Mouse (Mus musculus): ENCODE measurements around the gene Ccdc191. TPM values are rescaled to one million over a fixed set of nuclear protein-coding genes. Genes with fewer than 3 reads are reported as not detected.

Ccdc191 gene
- total and polyA plus RNA-seq, 3 experiments, result 9.3 to 45.7 (median 11.3) TPM

DNA sequence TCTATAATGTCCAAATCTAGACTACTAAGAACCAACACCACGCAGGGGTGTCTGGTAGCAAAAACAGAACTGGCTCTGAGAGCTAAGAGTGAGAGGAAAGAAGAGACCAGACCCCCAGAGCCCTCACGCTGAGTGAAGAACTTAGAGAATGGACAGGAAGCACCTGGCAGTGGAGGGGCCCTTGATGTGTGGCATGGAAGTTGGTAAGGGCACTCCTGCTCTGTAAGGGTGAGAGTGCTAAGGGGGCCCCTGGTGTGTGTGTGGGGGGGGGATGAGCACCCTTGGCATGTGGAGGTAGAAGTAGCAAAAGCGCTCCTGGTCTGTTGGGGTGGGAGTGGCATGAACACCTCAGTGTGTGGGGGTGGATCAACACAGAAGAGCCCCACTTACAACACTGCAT, 80.8 kb downstream of the Ccdc191 start:
- Histone ChIP-seq H3K79me2 (replicated peaks; ENCODE audit: control insufficient read depth, extremely low read depth, insufficient read depth, poor library complexity, severe bottlenecking) (no peaks in the 10 kb centered on the region), H3K36me3 (replicated peaks in 1 of 2; ENCODE audit: control insufficient read depth in 1 of 2, insufficient read depth in 1 of 2, low read length in 1 of 2) (peaks cover 0 to 13% of the 10 kb centered on the region in 2 experiments), H3K27ac (ENCODE audit: insufficient read depth, low read depth) (no peak overlapping the region), H3K27me3 (replicated peaks) (no peaks in the 10 kb centered on the region), H3K4me3 (replicated peaks in 1 of 3; ENCODE audit: low read depth in 2 of 3, low read length in 2 of 3, poor library complexity in 1 of 3) (no peak overlapping the region), H3K4me2 (ENCODE audit: insufficient read depth, low read depth, poor library complexity, severe bottlenecking) (no peak overlapping the region), H3K9ac (ENCODE audit: insufficient read depth, low read depth) (no peak overlapping the region), H3K9me3 (replicated peaks; ENCODE audit: low read length) (no peaks in the 10 kb centered on the region), H3K4me1 (ENCODE audit: control insufficient read depth in 1 of 2, insufficient read depth in 2 of 2) (peaks cover 0 to 6% of the 10 kb centered on the region in 2 experiments; a peak in 2 of 4 replicates)
- in situ Hi-C loops (cut with MboI; ENCODE audit: low pct_ligation_motif_present, low pct_unique_long_range_greater_than_20kb, low sequenced_read_pairs), result no loop called here
- DNase-seq (ENCODE audit: extremely low read depth), result no peak
- TF ChIP-seq ZMIZ1 (IDR thresholded peaks at IDR 0.05; ENCODE audit: low read depth, low read length), result no peak
- no peak for TF ChIP-seq TBP (conservative IDR thresholded peaks at IDR 0.05; ENCODE audit: low read depth, low read length)
- no peak for TF ChIP-seq ZKSCAN1 (IDR thresholded peaks at IDR 0.05; ENCODE audit: borderline replicate concordance, low read depth, low read length)
- no peak for TF ChIP-seq MAZ (IDR thresholded peaks at IDR 0.05; ENCODE audit: low read depth, low read length)
- no peak for TF ChIP-seq RAD21 (IDR thresholded peaks at IDR 0.05; ENCODE audit: low read depth, low read length)
- no peak for TF ChIP-seq MAX (IDR thresholded peaks at IDR 0.05; ENCODE audit: low read length)
- TF ChIP-seq CHD1 (IDR thresholded peaks at IDR 0.05; ENCODE audit: low read depth, low read length), result no peak
- no peak for TF ChIP-seq CHD2 (IDR thresholded peaks at IDR 0.05; ENCODE audit: low read length)
- TF ChIP-seq MAFK (IDR thresholded peaks at IDR 0.05; ENCODE audit: insufficient replicate concordance, low read length), result no peak
- dilution Hi-C loops (cut with MboI; ENCODE audit: extremely low pct_ligation_motif_present, extremely low pct_unique_long_range_greater_than_20kb, low sequenced_read_pairs), result no loop called here

DNA sequence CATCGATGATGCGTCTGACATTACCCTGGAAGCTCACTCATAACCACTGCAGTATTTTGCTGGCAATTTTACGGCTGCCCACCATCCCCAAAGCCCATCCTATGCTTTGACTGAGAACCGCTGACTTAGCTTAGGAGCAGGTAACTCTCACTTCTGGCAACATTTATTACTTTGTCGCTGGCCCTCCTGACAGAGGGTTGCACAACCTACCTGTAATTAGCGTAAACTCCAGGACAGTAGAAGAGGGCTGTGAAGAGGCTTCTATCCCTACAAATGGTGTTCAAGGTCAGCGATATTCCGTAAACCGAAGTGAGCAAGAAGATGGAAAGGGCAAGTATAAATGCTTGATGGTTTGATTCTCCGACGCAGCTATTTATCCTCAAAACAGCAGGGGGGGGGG, 81.6 kb downstream of the Ccdc191 start:
- dilution Hi-C loops (cut with MboI; ENCODE audit: extremely low pct_ligation_motif_present, extremely low pct_unique_long_range_greater_than_20kb, low sequenced_read_pairs), result no loop called here
- H3K9ac ChIP-seq (ENCODE audit: insufficient read depth, low read depth), result no peak overlapping the region
- in situ Hi-C loops (cut with MboI; ENCODE audit: low pct_ligation_motif_present, low pct_unique_long_range_greater_than_20kb, low sequenced_read_pairs), result no loop called here
- H3K4me3 ChIP-seq (replicated peaks in 1 of 3; ENCODE audit: low read depth in 2 of 3, low read length in 2 of 3, poor library complexity in 1 of 3), result no peak overlapping the region
- H3K27ac ChIP-seq (ENCODE audit: insufficient read depth, low read depth), result no peak overlapping the region
- no peaks in the 10 kb centered on the region for H3K9me3 ChIP-seq (replicated peaks; ENCODE audit: low read length)
- H3K36me3 ChIP-seq (replicated peaks in 1 of 2; ENCODE audit: control insufficient read depth in 1 of 2, insufficient read depth in 1 of 2, low read length in 1 of 2), result peaks cover 0 to 7% of the 10 kb centered on the region in 2 experiments
- DNase-seq (ENCODE audit: extremely low read depth), result no peak
- H3K4me1 ChIP-seq (ENCODE audit: control insufficient read depth in 1 of 2, insufficient read depth in 2 of 2), result peaks cover 0 to 3% of the 10 kb centered on the region in 2 experiments; a peak in 2 of 4 replicates
- no peaks in the 10 kb centered on the region for H3K79me2 ChIP-seq (replicated peaks; ENCODE audit: control insufficient read depth, extremely low read depth, insufficient read depth, poor library complexity, severe bottlenecking)
- no peak for TF ChIP-seq TBP (conservative IDR thresholded peaks at IDR 0.05; ENCODE audit: low read depth, low read length)
- TF ChIP-seq MEF2A (IDR thresholded peaks at IDR 0.05; ENCODE audit: borderline replicate concordance, low read depth, low read length), result no peak
- no peak for TF ChIP-seq GABPA (IDR thresholded peaks at IDR 0.05; ENCODE audit: insufficient replicate concordance, low read depth, low read length)
- TF ChIP-seq PAX5 (IDR thresholded peaks at IDR 0.05; ENCODE audit: low read length), result no peak
- TF ChIP-seq ELF1 (IDR thresholded peaks at IDR 0.05; ENCODE audit: low read depth, low read length), result no peak
- no peak for TF ChIP-seq MAX (IDR thresholded peaks at IDR 0.05; ENCODE audit: low read length)
- no peak for TF ChIP-seq ZKSCAN1 (IDR thresholded peaks at IDR 0.05; ENCODE audit: borderline replicate concordance, low read depth, low read length)
- TF ChIP-seq USF2 (conservative IDR thresholded peaks at IDR 0.05; ENCODE audit: low read depth, low read length), result no peak
- TF ChIP-seq SIN3A (IDR thresholded peaks at IDR 0.05; ENCODE audit: low read length), result no peak
- TF ChIP-seq NELFE (IDR thresholded peaks at IDR 0.05; ENCODE audit: low read depth, low read length), result no peak
- TF ChIP-seq USF1 (IDR thresholded peaks at IDR 0.05; ENCODE audit: low read depth, low read length), result no peak
- H3K4me2 ChIP-seq (ENCODE audit: insufficient read depth, low read depth, poor library complexity, severe bottlenecking), result no peak overlapping the region
- no peaks in the 10 kb centered on the region for H3K27me3 ChIP-seq (replicated peaks)

Data from CH12.LX (cell line).